Mouse (Mus musculus) ES-Bruce4 (cell line): ENCODE measurements around the gene Spdl1.

Experiments
- CTCF ChIP-seq: IDR thresholded peaks from one replicate; pipeline ENCODE4 v1.8.1; 2011; ENCODE audit warnings: low read depth, low read length
- EP300 ChIP-seq: IDR thresholded peaks from 2 replicates; pipeline ENCODE4 v1.6.1; 2011; ENCODE audit warnings: low read depth, low read length; ENCODE audit not compliant: insufficient read depth
- POLR2A ChIP-seq: IDR thresholded peaks from one replicate; pipeline ENCODE4 v1.8.1; 2011; ENCODE audit warnings: low read length; ENCODE audit not compliant: insufficient read depth

GRCm38 (mm10) chr11:34881528-34881927 lies 48.1 kb upstream of the Spdl1 start:
- TF ChIP-seq POLR2A (no peak), CTCF (no peak), EP300 (no peak)
